ENCODE assay signal across 11 mouse cellular contexts in the genomic region with DNA sequence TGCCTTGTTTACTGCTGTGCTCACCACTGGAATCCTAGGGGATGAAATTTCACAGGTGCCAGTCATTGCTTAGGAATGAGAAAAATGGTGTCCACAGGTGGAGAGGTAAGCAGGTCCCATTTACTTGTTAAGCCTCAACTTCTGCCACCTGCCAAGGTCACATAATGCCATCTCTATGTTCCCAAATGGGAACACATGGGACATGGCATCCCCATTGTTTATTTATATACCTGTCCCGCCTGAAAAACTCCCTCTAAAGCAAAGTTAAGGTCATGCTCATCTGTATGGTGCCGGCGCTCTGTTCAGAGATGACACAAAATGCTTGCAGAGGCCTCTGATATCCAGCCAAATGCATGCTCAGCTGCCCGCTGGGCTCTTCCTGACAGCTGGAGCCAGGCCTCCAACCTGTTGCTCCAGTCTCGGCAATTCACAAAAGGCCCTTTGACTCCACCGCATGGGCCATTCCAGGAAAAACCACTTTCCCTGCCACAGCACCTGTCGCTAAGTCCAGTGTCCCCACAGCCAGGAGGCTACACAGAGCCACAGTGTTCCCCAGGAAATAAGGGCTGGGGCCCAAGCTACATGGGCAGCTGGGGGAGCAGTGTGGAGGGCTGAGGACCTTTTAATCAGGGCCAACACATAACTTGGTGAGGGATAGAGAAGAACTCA. TPM values are rescaled to one million over a fixed set of nuclear protein-coding genes. Genes with fewer than 3 reads are reported as not detected.
DNase-seq lines count a peak whose midpoint lies in the region; ATAC-seq and TF ChIP-seq lines count a peak whose summit lies in the region.
"Had no signal": no experiment of that assay in that cellular context is flagged by ENCODE, and none has a peak within 500 bp of the region (broad histone marks: within the 10 kb centered on the region; RNA-seq: fewer than 3 reads in every experiment).

No protein-coding gene starts in this region.

- intact Hi-C loops in gastrocnemius, postnatal 36 days (cut with DNase I) = loop anchor here (5.0 kb wide), 1 partner anchor 33 kb away; no protein-coding TSS in a partner anchor
- intact Hi-C loops in left cerebral cortex, postnatal 10 days (cut with DNase I) = no loop called here
- intact Hi-C loops in left cerebral cortex, postnatal 36 days (cut with DNase I) = no loop called here

- no peaks in the 10 kb centered on the region for H3K36me3 ChIP-seq in embryonic facial prominence, embryonic 15.5 days
- no peaks in the 10 kb centered on the region for H3K36me3 ChIP-seq in intestine, postnatal 0 days (ENCODE audit: control insufficient read depth, insufficient read depth)
- H3K36me3 ChIP-seq: neural tube, embryonic 12.5 days had no signal

- DNase-seq in gastrocnemius, postnatal 10 days = peak; percentile 26
- no peak for DNase-seq in gastrocnemius, postnatal 36 days
- DNase-seq in left cerebral cortex, postnatal 10 days (ENCODE audit: extremely low spot score in 1 of 2, low spot score in 2 of 2) = peak; percentile 23 to 73
- no peak for DNase-seq in left cerebral cortex, postnatal 36 days (ENCODE audit: low spot score in 2 of 2)
- DNase-seq in spleen, adult 12 weeks (ENCODE audit: low spot score) = no peak
- no peak for DNase-seq in heart, adult 8-10 months (ENCODE audit: low spot score)

- no peak overlapping the region for H3K9ac ChIP-seq in embryonic facial prominence, embryonic 15.5 days
- H3K9ac ChIP-seq in intestine, postnatal 0 days (ENCODE audit: low read depth, low read length) = no peak overlapping the region
- H3K9ac ChIP-seq: heart, embryonic 15.5 days; neural tube, embryonic 12.5 days had no signal

- no peak overlapping the region for H3K4me2 ChIP-seq in embryonic facial prominence, embryonic 15.5 days (replicated peaks)
- H3K4me2 ChIP-seq in intestine, postnatal 0 days (replicated peaks; ENCODE audit: low read depth) = no peak overlapping the region
- H3K4me2 ChIP-seq: heart, embryonic 15.5 days; neural tube, embryonic 12.5 days had no signal

- TF ChIP-seq CTCF in intestine, postnatal 0 days (IDR thresholded peaks at IDR 0.05; ENCODE audit: low read depth) = peak; percentile 37

- ATAC-seq in embryonic facial prominence, embryonic 15.5 days (ENCODE audit: insufficient number of reproducible peaks, low FRiP score, low TSS enrichment, low read depth) = peak; percentile 29; the same call in 1 of the 2 replicates
- ATAC-seq in intestine, postnatal 0 days = peak; percentile 79

- no peaks in the 10 kb centered on the region for H3K27me3 ChIP-seq in embryonic facial prominence, embryonic 15.5 days
- no peaks in the 10 kb centered on the region for H3K27me3 ChIP-seq in intestine, postnatal 0 days (replicated peaks; ENCODE audit: control insufficient read depth, insufficient read depth, low read length)
- H3K27me3 ChIP-seq: heart, embryonic 15.5 days; neural tube, embryonic 12.5 days had no signal

- WGBS in embryonic facial prominence, embryonic 15.5 days = 50% methylated on average over 7 of the region's 7 CpGs
- 46% methylated on average over 7 of the region's 7 CpGs for WGBS in intestine, postnatal 0 days

- 0 out of 2 replicates have a peak, but pooled peaks cover 8% of the 10 kb centered on the region for H3K4me1 ChIP-seq in embryonic facial prominence, embryonic 15.5 days
- no peaks in the 10 kb centered on the region for H3K4me1 ChIP-seq in intestine, postnatal 0 days (replicated peaks; ENCODE audit: control insufficient read depth, insufficient read depth, low read length)
- H3K4me1 ChIP-seq: neural tube, embryonic 12.5 days had no signal

- 0 out of 2 replicates have a peak overlapping the region, but pooled peaks have one; percentile 22 for H3K27ac ChIP-seq in embryonic facial prominence, embryonic 15.5 days (replicated peaks)
- H3K27ac ChIP-seq in intestine, postnatal 0 days (ENCODE audit: low read depth, low read length) = no peak overlapping the region; the same call in 1 of the 2 replicates
- H3K27ac ChIP-seq: heart, embryonic 15.5 days; neural tube, embryonic 12.5 days had no signal

- no peaks in the 10 kb centered on the region for H3K9me3 ChIP-seq in embryonic facial prominence, embryonic 15.5 days (replicated peaks)
- no peaks in the 10 kb centered on the region for H3K9me3 ChIP-seq in intestine, postnatal 0 days (ENCODE audit: control insufficient read depth)
- H3K9me3 ChIP-seq: heart, embryonic 15.5 days; neural tube, embryonic 12.5 days had no signal

- no peak overlapping the region for H3K4me3 ChIP-seq in embryonic facial prominence, embryonic 15.5 days (replicated peaks)
- H3K4me3 ChIP-seq in intestine, postnatal 0 days (ENCODE audit: low read depth, low read length) = no peak overlapping the region
- H3K4me3 ChIP-seq: erythroblast, embryonic 14.5 days; heart, embryonic 15.5 days; neural tube, embryonic 12.5 days had no signal

RNA-seq across cellular contexts. Expression of a gene that starts 13.1 kb away (rescaled TPM):
- total RNA-seq in gastrocnemius, postnatal 10 days (2021) = 10 to 100 TPM; 11.1 to 14.1 TPM
- total RNA-seq in gastrocnemius, postnatal 36 days (2021) = 1 to 10 TPM; 4.5 to 4.9 TPM
- total RNA-seq in left cerebral cortex, postnatal 10 days (2021) = 1 to 10 TPM; 1.9 to 3.0 TPM
- 1 to 10 TPM in 1 of 2 experiments, under 1 TPM in 1; 0.86 to 3.1 TPM for total RNA-seq in left cerebral cortex, postnatal 36 days (2021)
- 15.5 and 17.9 TPM in 2 replicates for polyA plus RNA-seq in embryonic facial prominence, embryonic 15.5 days (2015; fragmentation: Nextera tagmentation; extraction: Ambion mirVana)
- polyA plus RNA-seq in intestine, postnatal 0 days (2015; fragmentation: Nextera tagmentation; extraction: Ambion mirVana) = 9.7 and 12.0 TPM in 2 replicates
- total RNA-seq in heart, adult 8-10 months (2022) = 100 to 1,000 TPM; 373 to 483 (median 430) TPM
- polyA plus RNA-seq: erythroblast, embryonic 14.5 days had no signal

Comparison
In these comparisons a context has a peak if more than half of its experiments do, and no peak if none do; other contexts are left out.
1. DNase-seq: peak in gastrocnemius, postnatal 10 days (single experiment) and left cerebral cortex, postnatal 10 days (2 of 2); none in gastrocnemius, postnatal 36 days (0 of 2), left cerebral cortex, postnatal 36 days (0 of 2), spleen, adult 12 weeks (single experiment) and heart, adult 8-10 months (single experiment).
2. RNA of a gene that starts 13.1 kb away (total RNA-seq): 373 to 483 TPM in heart, adult 8-10 months; 11.1 to 14.1 TPM in gastrocnemius, postnatal 10 days, 4.5 to 4.9 TPM in gastrocnemius, postnatal 36 days, 0.86 to 3.1 TPM in left cerebral cortex, postnatal 36 days and 1.9 to 3.0 TPM in left cerebral cortex, postnatal 10 days; every median in the first group is over 10 times any median in the second.